Mouse (Mus musculus): ENCODE measurements around the gene Taldo1. TPM values are rescaled to one million over a fixed set of nuclear protein-coding genes. Genes with fewer than 3 reads are reported as not detected.
"Not testable (repeated sequence)": the region's sequence is repeated elsewhere in the genome, so short reads cannot be mapped to it uniquely, and the experiment has no call there.

The Taldo1 gene
- total RNA-seq, 2 experiments from 2014 or later = 101 to 109 TPM

- intact Hi-C loops (cut with DNase I; ENCODE audit: low total_unique reads) = no loop called here
- DNase-seq = peak; percentile 57
Observed at GRCm38 (mm10) chr7:141435129-141435855, 43.3 kb downstream of the Taldo1 start.

- no peak for DNase-seq
- intact Hi-C loops (cut with DNase I; ENCODE audit: low total_unique reads) = no loop called here
Observed at GRCm38 (mm10) chr7:141435856-141436522, 44.0 kb downstream of the Taldo1 start.

GRCm38 (mm10) chr7:141436523-141436892, 44.5 kb downstream of the Taldo1 start:
- no peak for DNase-seq
- intact Hi-C loops (cut with DNase I; ENCODE audit: low total_unique reads) = no loop called here

GRCm38 (mm10) chr7:141437178-141438120, 45.5 kb downstream of the Taldo1 start, which contains the start of gene Slc25a22:
TSS of gene Slc25a22 (minus strand) at chr7:141437892.
- intact Hi-C loops (cut with DNase I; ENCODE audit: low total_unique reads) = no loop called here
- peak; percentile 86 for DNase-seq

GRCm38 (mm10) chr7:141438201-141438968, 46.4 kb downstream of the Taldo1 start:
- intact Hi-C loops (cut with DNase I; ENCODE audit: low total_unique reads) = no loop called here
- peak; percentile 9 for DNase-seq

- DNase-seq = peak; percentile 4
- intact Hi-C loops (cut with DNase I; ENCODE audit: low total_unique reads) = no loop called here
Observed at GRCm38 (mm10) chr7:141439140-141439679, 47.2 kb downstream of the Taldo1 start.

- intact Hi-C loops (cut with DNase I; ENCODE audit: low total_unique reads) = loop anchor here (5.0 kb wide), 1 partner anchor 33 kb away; no protein-coding TSS in a partner anchor
- peak; percentile 3 for DNase-seq
Observed at GRCm38 (mm10) chr7:141439811-141440210, 47.8 kb downstream of the Taldo1 start.

GRCm38 (mm10) chr7:141440613-141441012, 48.6 kb downstream of the Taldo1 start:
- DNase-seq = peak; percentile 67
- intact Hi-C loops (cut with DNase I; ENCODE audit: low total_unique reads) = loop anchor here (5.0 kb wide), 1 partner anchor 33 kb away; no protein-coding TSS in a partner anchor

GRCm38 (mm10) chr7:141441460-141441859, 49.5 kb downstream of the Taldo1 start:
- intact Hi-C loops (cut with DNase I; ENCODE audit: low total_unique reads) = loop anchor here (5.0 kb wide), 1 partner anchor 34 kb away; no protein-coding TSS in a partner anchor
- peak; percentile 5 for DNase-seq

GRCm38 (mm10) chr7:141442199-141442598, 50.2 kb downstream of the Taldo1 start:
- intact Hi-C loops (cut with DNase I; ENCODE audit: low total_unique reads) = loop anchor here (5.0 kb wide), 1 partner anchor 35 kb away; no protein-coding TSS in a partner anchor
- DNase-seq = peak; percentile 4

- intact Hi-C loops (cut with DNase I; ENCODE audit: low total_unique reads) = loop anchor here (5.0 kb wide), 1 partner anchor 36 kb away; no protein-coding TSS in a partner anchor
- DNase-seq = peak; percentile 30
Observed at GRCm38 (mm10) chr7:141443081-141443821, 51.3 kb downstream of the Taldo1 start.

- intact Hi-C loops (cut with DNase I; ENCODE audit: low total_unique reads) = loop anchor here (5.0 kb wide), 1 partner anchor 37 kb away; no protein-coding TSS in a partner anchor
- DNase-seq = peak; percentile 65
Observed at GRCm38 (mm10) chr7:141443828-141444237, 51.8 kb downstream of the Taldo1 start, which contains the start of gene Pidd1. TSS of gene Pidd1 (minus strand) at chr7:141444025.

- DNase-seq; intact Hi-C loops (cut with DNase I; ENCODE audit: low total_unique reads): not testable (repeated sequence)
Observed at GRCm38 (mm10) chr7:141446374-141446773, 54.4 kb downstream of the Taldo1 start.

GRCm38 (mm10) chr7:141447110-141447991, 55.4 kb downstream of the Taldo1 start, which contains the start of gene Rplp2:
TSS of gene Rplp2 (plus strand) at chr7:141447370.
- intact Hi-C loops (cut with DNase I; ENCODE audit: low total_unique reads) = no loop called here

GRCm38 (mm10) chr7:141451928-141452327, 59.9 kb downstream of the Taldo1 start:
- intact Hi-C loops (cut with DNase I; ENCODE audit: low total_unique reads) = no loop called here
- DNase-seq = no peak

More at GRCm38 (mm10) chr7:141447110-141447991, 55.4 kb downstream of the Taldo1 start, which contains the start of gene Rplp2:
- DNase-seq = peak; percentile 94
